Mouse (Mus musculus) gastrocnemius, postnatal 25 days (tissue): Measurements from ENCODE around the gene Plgrkt. TPM values are rescaled to one million over a fixed set of nuclear protein-coding genes. Genes with fewer than 3 reads are reported as not detected.

ENCODE experiments used
- DNase-seq: peaks from one replicate; pipeline ENCODE4 v3.0.0; 2022
- total RNA-seq, 2 experiments: library from RNA; stranded (reverse); gene quantifications; 1 replicate in 1 of 2; 2 replicates in 1 of 2; pipeline ENCODE4 v1.2.3; 2021

The Plgrkt gene
- total RNA-seq, 2 experiments from 2014 or later: 13.7 to 15.1 TPM

DNA sequence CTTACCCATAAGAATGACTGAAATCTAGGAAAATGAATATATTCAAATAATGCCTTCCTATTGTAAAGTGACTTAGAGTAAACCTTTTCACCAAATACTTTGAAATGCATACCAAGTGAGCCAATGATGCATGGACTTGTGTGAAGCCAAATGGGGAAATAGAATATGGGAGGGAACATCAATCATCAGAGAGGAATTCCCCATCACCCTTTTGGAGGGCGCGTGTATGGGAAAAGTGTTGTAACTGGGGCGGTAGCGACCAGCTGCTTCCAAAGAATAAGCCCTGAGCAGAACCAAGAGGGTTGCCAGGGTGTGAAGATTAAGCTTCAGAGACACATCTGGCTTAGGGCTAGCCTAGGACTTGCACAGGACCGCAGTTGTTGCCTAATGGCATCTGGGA is 16.2 kb upstream of the Plgrkt start:
- DNase-seq: no peak

GRCm38 (mm10) chr19:29379839-29380603 is 12.8 kb upstream of the Plgrkt start:
- no peak for DNase-seq

- no peak for DNase-seq
Observed at GRCm38 (mm10) chr19:29376382-29376781, 9.2 kb upstream of the Plgrkt start.

DNA sequence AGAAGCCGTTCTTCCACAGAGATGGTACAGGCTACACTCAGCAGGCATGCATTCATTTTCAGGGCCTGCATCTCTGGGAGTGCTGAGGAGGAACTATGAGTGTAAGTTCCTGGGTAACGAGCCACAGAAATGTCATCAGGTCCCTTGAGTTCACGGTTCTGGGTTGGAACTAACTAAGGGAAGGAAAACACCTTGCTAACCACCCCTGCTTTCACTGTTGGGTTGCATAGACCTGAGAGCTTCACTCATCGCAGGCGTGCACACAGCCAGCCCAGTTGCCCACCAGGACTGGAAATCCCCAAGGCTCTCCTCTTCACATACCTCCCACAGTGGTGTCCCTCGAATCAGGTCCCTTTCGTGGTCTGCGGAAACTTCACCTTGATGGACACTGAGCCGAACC is 7.8 kb upstream of the Plgrkt start:
- DNase-seq: no peak

GRCm38 (mm10) chr19:29373438-29373837 is 6.2 kb upstream of the Plgrkt start:
- no peak for DNase-seq

GRCm38 (mm10) chr19:29372621-29373020 is 5.4 kb upstream of the Plgrkt start:
- DNase-seq: no peak

DNA sequence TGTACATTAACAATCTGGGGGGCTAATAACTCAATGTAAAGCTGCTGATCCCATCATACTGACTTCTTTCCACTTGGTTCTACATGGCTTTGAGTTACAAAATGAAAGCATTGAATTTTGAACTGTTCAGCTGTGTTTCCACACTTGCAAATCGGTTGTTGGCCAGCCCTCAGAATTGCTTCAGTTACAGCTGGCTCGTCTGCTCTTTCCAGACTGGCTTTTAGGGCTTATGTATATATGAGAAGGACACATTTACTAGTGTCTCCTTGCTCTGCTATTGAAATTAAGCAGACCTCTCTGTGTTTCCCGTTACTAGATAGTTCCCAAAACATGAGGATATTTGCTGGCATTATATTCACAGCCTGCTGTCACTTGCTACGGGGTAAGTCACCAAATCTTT is 4.9 kb upstream of the Plgrkt start:
- no peak for DNase-seq

GRCm38 (mm10) chr19:29371284-29372081 is 4.3 kb upstream of the Plgrkt start:
- DNase-seq: no peak

DNA sequence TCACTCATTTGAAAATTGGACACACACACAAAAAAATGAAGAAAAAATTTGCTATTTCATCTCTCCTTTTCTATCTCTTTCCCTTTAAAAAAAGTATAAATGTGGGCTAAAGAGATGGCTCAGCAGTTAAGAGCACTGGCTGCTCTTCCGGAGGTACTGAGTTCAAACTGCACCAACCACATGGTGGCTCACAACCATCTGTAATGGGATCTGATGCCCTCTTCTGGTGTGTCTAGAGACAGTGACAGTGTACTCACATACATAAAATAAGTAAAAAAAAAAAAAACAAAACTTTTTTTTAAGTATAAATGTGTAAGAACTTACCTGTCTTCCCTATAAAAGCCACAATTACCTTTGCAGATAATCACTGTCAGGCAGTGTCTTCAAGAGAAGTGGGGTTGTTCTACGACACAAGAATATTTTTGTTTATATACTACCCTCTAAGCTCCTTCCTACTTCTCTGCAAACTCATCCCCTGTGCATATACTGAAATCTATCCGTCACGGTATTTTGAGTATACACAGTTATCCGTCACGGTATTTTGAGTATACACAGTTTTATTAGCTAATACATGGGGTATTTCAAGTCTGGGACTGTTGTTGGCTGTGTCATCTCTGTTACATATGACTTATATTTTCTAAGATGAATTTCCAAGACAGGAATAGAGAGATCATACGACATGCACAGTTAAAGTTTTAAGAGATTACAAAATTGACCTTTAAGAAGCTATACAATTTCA is 3.5 kb upstream of the Plgrkt start:
- no peak for DNase-seq

GRCm38 (mm10) chr19:29370112-29370511 is 2.9 kb upstream of the Plgrkt start:
- no peak for DNase-seq

DNA sequence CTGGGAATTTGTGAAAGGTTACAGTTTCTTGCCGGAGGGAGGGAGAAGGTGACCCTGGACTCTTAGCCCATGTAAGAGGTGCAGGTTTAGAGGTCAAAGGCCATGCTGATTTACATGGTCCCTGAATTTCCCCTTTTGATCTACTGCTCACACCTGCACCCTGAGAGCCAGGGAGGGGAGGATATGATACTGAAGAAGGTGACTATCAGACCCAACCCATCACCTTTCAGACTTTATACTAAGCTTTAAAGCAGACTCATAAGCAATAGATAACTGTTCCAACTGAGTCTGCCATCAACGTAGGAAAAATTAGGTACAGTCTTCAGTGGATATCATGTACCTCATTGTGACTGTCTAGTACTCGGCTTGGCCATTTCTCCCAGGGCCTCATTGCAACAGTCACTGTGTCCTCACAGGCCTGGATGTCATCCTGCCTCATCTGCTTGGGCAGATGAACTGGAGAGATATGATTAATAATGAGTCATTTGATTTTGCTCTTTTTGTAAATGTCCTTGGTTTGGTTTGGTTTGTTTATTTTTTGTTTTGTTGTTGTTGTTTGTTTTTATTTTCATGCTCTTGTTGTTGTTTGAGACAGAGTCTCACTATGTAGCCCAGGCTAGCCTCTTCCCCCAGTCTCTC is 1.6 kb upstream of the Plgrkt start:
- DNase-seq: no peak

- no peak for DNase-seq
Observed at GRCm38 (mm10) chr19:29368041-29368440, 851 bp upstream of the Plgrkt start.

DNA sequence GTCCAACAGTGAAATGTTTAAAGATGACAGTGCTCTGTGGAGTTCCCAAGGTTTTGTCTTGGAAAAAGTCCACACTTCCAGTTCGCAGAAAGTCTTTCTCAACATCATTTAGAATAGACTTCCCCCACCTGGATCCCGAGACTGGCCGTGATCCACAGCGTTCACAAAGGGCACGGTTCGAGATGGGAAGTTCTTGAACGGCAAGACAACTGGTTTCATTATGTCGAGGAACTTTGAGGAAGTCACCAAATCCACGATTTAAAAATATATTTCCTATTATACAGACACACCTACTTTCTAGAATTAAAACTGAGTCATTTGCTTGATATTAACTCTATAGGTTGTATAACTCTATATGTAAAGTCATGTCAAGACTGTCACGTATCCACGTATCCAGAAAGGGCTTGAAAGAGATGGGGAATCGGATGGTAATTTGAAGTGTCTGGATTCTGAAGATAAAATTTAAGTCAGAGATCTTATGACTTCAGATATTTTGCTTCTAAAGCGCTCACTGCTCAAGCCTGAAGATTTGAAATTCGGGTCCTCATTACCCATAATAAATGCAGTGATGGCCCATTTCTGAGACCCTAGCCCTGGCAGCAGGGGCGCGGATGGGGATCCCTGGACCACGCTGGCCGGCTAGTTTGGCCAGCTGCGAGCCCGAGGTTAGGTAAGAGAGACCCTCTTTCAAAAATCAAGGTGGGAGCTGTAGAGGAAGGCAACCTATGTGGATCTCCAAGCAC is 793 bp downstream of the Plgrkt start:
- DNase-seq: no peak

DNA sequence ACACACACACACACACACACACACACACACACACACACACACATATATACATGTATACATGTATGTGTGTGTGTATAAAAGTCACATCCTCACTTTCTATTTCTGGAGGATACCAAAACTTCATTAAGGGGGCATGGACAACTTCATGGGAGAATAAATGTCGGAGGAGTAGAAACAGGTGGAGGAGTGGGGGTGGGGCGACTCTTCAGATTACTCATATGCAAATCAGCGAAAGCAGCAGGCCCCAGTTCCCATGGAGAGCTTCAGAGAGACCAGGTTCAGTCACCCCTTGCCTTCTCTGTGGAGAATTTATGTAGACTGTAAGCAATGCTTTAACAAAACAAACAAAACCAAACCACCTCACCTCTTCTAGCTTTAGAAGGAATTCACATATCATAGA is 2.1 kb downstream of the Plgrkt start:
- no peak for DNase-seq

DNA sequence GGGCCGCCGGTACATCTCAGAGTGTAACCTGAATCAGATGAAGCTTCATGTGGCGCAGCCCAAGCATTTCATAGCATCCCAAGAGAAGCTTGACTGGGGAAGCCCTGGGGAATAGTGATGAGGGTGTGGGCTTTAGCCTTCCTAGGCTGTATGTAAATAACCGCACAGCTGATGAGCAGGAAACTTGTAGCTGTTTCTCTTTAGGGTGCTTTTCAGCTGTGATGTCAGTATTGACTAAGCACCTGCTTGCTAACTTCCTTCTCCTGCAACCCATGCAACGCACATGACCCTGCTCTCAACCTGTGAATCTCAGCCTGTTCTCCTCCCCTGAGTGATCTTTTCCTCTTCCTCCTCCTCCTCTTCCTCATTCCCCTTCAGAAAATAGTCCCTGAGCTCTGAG is 3.1 kb downstream of the Plgrkt start:
- no peak for DNase-seq

DNA sequence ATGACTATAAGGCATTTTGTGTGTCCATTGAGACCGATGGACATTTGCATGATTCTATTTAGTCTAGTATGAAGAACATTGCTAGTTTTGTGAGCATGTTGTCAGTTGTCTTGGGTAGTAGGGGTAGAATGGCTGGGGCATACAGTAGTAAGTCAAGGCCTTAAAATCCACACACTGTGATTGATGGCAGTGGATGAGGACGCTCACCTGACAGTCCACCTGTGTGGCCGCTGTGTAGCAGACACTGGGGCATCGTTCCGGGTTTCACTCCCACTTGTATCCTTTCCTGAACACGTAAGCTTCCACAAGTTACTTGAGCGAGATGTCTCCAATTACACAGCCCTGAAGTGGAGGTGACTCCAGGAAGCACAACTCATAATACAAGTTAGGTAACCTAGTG is 3.6 kb downstream of the Plgrkt start:
- no peak for DNase-seq

DNA sequence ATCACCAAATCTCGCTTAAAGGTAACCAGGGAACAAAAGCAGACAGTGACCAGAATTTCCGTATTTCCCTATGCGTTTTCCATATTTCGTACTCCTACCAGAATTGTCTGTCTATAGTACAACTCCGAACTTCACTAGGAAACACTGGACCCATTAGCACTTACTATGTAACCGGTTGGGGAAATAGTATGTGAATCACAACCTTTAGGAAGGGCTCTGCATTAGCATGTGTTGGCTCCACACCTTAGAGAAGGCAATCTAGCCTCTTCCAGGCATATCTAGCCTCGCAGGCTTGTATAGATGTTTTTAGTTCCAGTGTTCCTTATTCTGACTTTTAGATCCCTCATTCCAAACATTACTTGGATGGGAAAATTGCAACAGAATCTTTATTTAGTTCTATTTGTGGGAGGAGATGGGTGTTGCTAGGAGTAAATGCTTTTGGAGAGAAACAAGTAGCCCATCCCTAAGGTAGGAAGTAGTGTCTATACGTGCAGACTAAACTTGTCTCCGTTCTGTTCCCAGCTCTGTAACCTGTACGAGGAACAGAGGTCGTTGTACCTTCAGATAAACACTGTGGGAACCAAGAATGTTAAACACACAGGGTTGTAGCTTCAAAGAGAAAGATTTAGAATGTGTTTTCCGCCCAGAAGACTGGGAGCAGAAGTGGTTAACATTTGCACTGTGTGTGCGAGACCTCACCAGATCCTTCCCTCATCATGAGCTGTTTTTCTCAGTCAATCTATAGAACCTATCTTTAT is 4.8 kb downstream of the Plgrkt start:
- no peak for DNase-seq

DNA sequence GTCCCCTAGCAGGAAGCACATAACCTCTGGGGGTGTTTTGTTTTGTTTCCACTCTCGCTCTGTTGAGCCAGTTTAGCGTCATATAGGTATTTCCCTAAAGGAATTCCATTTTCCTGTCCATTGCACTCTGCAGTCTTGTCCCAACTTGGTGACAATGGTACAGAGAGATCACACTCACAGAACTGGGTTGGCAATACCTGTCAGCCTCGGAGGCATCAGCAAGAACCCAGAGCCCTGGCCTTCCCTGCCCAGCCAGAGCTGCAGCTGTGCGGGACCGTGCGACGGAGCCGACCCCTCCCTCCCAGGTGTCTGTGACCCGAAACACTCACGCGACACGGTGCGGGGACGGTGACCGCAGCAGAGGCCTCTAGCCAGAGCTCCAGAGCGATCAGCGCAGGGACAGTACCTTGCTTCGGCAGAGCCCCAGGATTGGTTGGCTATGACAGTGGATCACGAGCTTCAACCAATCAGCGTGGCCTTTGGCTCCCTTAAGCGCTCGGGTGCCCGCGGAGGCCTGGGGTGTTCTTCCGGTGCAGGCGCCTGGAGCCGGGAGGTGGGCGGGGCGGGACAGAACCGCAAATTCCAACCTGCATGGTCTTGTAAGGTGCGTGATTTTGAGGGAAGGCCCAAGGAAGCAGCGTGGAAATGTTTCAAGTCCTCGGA is 5.6 kb downstream of the Plgrkt start:
- DNase-seq: peak; percentile 92

DNA sequence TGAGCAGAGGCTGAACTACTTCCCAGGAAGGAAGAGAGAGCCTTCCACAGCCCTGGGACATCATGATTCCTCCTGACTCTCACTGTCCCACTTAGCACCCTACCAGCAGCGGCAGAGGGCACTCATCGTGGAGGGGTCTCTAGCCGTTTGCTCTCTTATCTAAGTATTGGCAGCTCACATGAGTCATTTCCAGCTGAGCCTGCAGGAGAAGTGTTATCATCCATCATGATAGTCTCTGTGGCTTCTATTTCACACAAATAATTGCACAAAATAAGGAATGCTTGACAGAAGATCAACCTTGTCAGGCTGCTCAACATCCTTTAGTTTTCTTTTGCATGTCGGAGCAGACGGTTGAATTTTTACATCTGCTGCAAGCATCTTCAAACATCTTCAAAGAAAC is 6.9 kb downstream of the Plgrkt start:
- no peak for DNase-seq

DNA sequence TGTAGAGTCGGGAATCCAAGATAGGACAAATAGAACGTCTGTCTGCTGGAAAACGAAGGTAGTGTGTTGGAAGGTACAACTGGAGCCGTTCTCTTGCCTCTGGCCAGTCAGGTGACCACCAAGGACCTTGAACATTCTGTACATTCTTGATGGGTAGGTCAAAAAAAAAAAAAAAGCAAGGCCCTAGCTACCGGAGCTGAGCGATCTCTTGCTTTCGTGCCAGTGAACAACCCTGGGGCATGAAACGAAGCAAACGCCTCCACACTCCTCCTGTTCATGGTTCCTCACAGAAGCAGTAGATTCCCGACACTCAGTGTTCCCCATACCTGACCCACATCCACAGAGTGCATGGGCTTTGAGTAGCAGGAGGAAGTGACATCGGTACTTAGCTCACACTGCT is 10.9 kb downstream of the Plgrkt start:
- DNase-seq: no peak
